Mouse (Mus musculus) cerebellum, adult 2 months (tissue): ENCODE results near the gene Grn.

Source experiments
- CTCF ChIP-seq: fragments of 200-500 bp; IDR thresholded peaks from 2 replicates; pipeline ENCODE4 v1.5.1; 2011; ENCODE audit warnings: low read depth, mild to moderate bottlenecking, control low read depth, low read length, moderate library complexity, borderline replicate concordance; ENCODE audit not compliant: insufficient read depth
- POLR2A ChIP-seq: fragments of 200-500 bp; IDR thresholded peaks from 2 replicates; pipeline ENCODE4 v1.6.1; 2011; ENCODE audit warnings: low read length, control low read depth, borderline replicate concordance; ENCODE audit not compliant: insufficient read depth

DNA sequence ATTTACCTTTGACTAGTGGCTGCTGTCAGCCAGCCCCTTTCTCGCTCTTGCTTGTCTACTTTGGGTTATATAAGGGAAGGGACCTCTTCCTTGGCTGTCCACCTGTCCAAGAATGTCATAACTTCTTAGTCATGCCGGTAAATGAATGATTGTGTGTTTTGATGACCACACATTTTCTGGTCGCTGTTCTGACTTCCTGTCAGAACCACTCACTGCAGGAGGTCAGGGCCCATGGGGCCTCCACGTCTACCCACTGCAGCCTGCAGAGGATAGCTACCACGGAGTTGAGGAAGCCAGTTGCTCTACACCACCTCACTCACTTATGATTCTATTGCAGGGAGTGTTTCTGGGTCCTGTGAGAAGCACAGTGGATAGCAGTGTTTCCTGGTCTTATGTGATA, 44.0 kb upstream of the Grn start:
- TF ChIP-seq POLR2A (no peak), CTCF (no peak)
